Mouse (Mus musculus): ENCODE results near the gene Prps1l3.

GRCm38 (mm10) chr12:57227776-57228175 lies 2.4 kb upstream of the Prps1l3 start:
- TF ChIP-seq CTCF (IDR thresholded peaks at IDR 0.05; ENCODE audit: extremely low read depth, insufficient read depth, low read length): no peak
- TF ChIP-seq POLR2A (IDR thresholded peaks at IDR 0.05; ENCODE audit: extremely low read depth, insufficient read depth, low read length): no peak

All from cortical plate, adult 2 months (tissue).